Mouse (Mus musculus): Measurements from ENCODE around the gene Smim24. TPM values are rescaled to one million over a fixed set of nuclear protein-coding genes. Genes with fewer than 3 reads are reported as not detected.

The Smim24 gene
- polyA plus RNA-seq, 1 experiment from 2014 or later, result 2.7 TPM

DNA sequence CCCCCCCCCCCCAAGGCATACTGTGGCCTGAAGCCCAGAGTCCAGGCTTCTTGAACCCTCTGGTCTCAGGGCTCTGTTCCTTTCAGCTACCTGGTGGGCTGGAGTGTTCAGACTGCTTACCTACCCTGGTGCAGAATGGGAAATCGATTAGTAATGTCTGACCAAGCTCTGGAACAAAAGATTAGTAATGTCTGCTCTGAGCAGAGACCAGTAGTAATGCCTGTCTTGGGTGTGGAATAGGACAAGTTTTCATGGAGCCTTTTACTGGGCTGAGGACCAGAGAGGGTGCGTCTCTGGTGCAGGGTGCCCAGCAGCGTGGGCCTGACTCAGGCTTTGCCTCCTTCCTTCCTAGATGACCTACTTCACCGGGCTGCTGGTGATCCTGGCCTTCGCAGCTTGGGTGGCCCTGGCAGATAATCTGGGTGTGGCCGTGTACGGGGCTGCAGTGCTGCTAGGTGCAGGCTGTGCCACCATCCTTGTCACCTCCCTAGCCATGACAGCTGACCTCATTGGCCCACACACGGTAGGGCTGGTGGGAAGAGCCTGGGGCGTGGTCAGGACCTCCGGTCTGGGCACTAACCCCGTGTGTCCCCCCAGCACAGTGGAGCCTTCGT lies 30.4 kb upstream of the Smim24 start:
- H3K9me3 ChIP-seq (ENCODE audit: control insufficient read depth, low read length), result no peaks in the 10 kb centered on the region
- H3K4me1 ChIP-seq (replicated peaks; ENCODE audit: control insufficient read depth, insufficient read depth, low read length), result peaks cover 33% of the 10 kb centered on the region
- ATAC-seq (ENCODE audit: low FRiP score) (no peak), DNase-seq (ENCODE audit: low spot score) (no peak)
- no peak overlapping the region for H3K27ac ChIP-seq (ENCODE audit: low read depth, low read length)
- H3K9ac ChIP-seq (ENCODE audit: low read depth, low read length), result no peak overlapping the region
- WGBS, result 79% methylated on average over 12 of the region's 12 CpGs
- 0 out of 2 replicates have a peak overlapping the region, but pooled peaks have one; percentile 5 for H3K4me2 ChIP-seq (replicated peaks; ENCODE audit: low read depth, low read length)
- peaks cover 19% of the 10 kb centered on the region for H3K27me3 ChIP-seq (ENCODE audit: control insufficient read depth, insufficient read depth, low read length)
- H3K36me3 ChIP-seq (ENCODE audit: control insufficient read depth, insufficient read depth, low read length), result 0 out of 2 replicates have a peak, but pooled peaks cover 2% of the 10 kb centered on the region
- H3K4me3 ChIP-seq (ENCODE audit: low read depth, low read length), result no peak overlapping the region

DNA sequence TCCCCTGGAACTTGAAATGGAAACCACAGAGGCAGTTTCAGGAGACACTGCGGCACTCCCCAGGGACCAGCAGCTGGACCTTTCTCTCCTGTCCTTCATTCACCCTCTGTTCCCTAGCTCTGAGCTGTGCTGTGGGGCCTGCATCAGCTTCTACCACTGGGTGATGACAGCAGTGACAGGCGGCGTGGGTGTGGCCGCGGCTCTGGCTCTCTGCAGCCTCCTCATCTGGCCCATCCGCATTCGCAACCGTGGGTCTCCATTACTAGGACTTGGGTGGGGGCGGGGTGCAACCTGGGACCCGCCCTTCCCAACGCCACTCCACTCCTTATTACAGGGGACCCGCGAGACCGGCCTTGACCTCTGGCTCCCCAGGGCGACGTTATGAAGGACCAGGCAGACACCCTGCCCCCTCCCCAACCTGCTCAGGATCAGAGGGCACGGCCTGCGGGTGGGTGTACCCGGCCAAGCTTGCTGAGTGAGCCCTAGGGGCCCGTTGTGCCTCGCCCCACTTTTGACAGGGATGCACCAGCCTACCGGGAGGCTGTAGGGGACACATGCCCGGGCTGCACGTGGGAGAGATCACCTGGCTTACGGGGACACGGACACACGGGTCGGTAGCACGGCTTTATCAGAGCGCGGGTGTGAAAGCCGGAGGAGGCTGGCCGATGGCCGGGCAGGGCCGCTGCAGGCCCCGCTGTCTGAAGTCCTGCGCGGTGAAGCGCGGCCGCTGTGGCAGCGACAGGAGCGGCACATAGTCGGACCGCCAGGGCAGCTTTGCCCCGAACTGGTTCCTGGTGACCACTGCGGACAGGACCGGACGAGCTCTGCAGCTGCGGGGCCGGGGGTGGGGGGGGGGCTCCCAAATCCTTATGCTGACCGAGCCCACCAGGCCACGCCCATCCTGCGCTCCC lies 29.2 kb upstream of the Smim24 start:
- Histone ChIP-seq H3K36me3 (ENCODE audit: control insufficient read depth, insufficient read depth, low read length) (peaks cover 13% of the 10 kb centered on the region), H3K9me3 (ENCODE audit: control insufficient read depth, low read length) (no peaks in the 10 kb centered on the region), H3K27me3 (ENCODE audit: control insufficient read depth, insufficient read depth, low read length) (peaks cover 19% of the 10 kb centered on the region), H3K27ac (ENCODE audit: low read depth, low read length) (no peak overlapping the region), H3K4me3 (ENCODE audit: low read depth, low read length) (peak overlapping the region; percentile 30), H3K9ac (ENCODE audit: low read depth, low read length) (peak overlapping the region; percentile 44), H3K4me2 (replicated peaks; ENCODE audit: low read depth, low read length) (peak overlapping the region; percentile 45), H3K4me1 (replicated peaks; ENCODE audit: control insufficient read depth, insufficient read depth, low read length) (peaks cover 28% of the 10 kb centered on the region)
- WGBS, result 9% methylated on average over 47 of the region's 54 CpGs
- no peak for ATAC-seq (ENCODE audit: low FRiP score)
- DNase-seq (ENCODE audit: low spot score), result peak; percentile 38

DNA sequence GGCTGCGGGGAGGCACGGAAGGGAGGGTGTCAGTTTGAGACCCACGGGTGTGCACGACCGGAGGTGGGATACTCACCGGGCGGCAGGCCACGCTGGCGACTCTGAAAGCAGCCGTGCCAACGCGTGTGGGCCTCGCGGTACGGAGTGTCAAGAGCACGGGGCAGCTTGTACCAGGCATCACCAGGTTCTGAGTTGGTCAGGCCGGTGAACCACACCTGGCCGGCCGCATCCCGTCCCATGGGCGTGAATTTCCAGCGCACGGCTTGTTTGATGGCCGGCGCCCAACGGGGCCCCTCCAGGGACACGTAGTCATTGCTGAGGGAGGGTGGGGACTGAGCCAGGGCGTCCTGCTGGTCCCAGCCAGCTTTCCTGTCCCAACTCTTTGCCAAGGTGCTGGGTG lies 28.2 kb upstream of the Smim24 start:
- DNase-seq (ENCODE audit: low spot score), result peak; percentile 41
- Histone ChIP-seq H3K9ac (ENCODE audit: low read depth, low read length) (peak overlapping the region; percentile 44), H3K36me3 (ENCODE audit: control insufficient read depth, insufficient read depth, low read length) (peaks cover 19% of the 10 kb centered on the region), H3K9me3 (ENCODE audit: control insufficient read depth, low read length) (no peaks in the 10 kb centered on the region), H3K4me1 (replicated peaks; ENCODE audit: control insufficient read depth, insufficient read depth, low read length) (peaks cover 28% of the 10 kb centered on the region), H3K27ac (ENCODE audit: low read depth, low read length) (no peak overlapping the region), H3K27me3 (ENCODE audit: control insufficient read depth, insufficient read depth, low read length) (peaks cover 19% of the 10 kb centered on the region), H3K4me2 (replicated peaks; ENCODE audit: low read depth, low read length) (peak overlapping the region; percentile 45), H3K4me3 (ENCODE audit: low read depth, low read length) (no peak overlapping the region)
- ATAC-seq (ENCODE audit: low FRiP score), result no peak
- 10% methylated on average over 28 of the region's 28 CpGs for WGBS

DNA sequence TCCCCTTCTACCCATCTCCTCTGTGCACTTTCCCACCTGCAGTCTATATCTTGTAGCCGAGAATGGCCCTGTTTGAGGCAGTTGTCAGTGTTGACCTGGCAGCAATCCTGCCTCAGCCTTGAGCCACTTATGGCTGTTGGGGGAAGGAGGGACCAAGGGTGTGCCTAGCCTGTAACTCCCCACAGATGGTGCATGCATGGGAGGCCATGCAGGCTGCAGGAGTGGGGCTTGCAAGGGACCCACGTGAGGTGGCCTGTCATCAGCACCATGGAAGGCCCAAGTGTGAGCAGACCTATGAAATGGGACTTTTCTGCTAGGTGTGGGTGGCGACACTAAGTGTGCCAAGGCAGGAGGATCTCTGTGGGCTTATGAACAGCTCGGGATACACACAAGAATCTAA lies 27.8 kb upstream of the Smim24 start:
- peaks cover 28% of the 10 kb centered on the region for H3K4me1 ChIP-seq (replicated peaks; ENCODE audit: control insufficient read depth, insufficient read depth, low read length)
- 0 out of 2 replicates have a peak overlapping the region, but pooled peaks have one; percentile 3 for H3K4me2 ChIP-seq (replicated peaks; ENCODE audit: low read depth, low read length)
- H3K27me3 ChIP-seq (ENCODE audit: control insufficient read depth, insufficient read depth, low read length), result peaks cover 19% of the 10 kb centered on the region
- H3K9ac ChIP-seq (ENCODE audit: low read depth, low read length), result no peak overlapping the region
- H3K27ac ChIP-seq (ENCODE audit: low read depth, low read length), result no peak overlapping the region
- no peaks in the 10 kb centered on the region for H3K9me3 ChIP-seq (ENCODE audit: control insufficient read depth, low read length)
- H3K4me3 ChIP-seq (ENCODE audit: low read depth, low read length), result no peak overlapping the region
- DNase-seq (ENCODE audit: low spot score) (no peak), ATAC-seq (ENCODE audit: low FRiP score) (peak; percentile 18)
- peaks cover 22% of the 10 kb centered on the region for H3K36me3 ChIP-seq (ENCODE audit: control insufficient read depth, insufficient read depth, low read length)
- WGBS, result 36% methylated on average over 4 of the region's 4 CpGs

DNA sequence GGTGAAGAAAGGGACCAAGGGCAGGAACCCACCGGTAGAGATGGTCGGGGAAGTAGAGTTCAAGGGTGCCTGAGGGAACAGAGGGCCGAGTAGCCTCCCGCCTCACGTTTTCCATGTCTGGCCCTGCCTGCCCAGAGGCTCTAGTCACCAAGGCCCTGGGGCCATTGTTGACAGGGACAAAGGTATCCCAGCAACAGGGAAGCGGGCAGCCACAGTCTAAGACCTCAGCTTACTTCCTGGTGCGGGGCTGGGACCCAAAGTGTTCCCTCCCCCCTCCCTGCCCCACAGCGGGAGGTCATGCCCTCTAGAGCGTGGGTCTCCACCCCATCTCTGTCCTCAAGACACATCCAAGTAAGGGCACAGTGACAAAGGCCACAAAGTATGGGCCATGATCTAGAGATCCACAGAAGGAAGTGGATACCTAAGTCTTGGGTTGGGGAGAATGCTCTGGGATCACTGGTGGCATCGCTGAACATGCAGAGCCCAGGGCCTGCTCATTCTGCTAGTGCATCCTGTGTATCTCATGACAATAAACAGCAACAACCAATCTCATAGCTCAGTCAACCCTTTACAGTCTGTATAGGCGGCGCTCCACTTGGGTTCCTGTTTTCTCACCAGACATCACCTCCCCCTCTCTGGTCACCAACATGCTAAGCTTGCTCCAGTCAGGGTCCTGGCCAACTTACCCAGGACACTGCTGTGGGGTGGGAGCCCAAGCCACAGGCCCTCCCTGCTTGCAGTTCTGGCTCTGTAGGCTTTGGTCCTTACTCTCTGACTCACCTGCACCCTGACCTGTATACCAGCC lies 27.0 kb upstream of the Smim24 start, which contains the start of gene 4930404N11Rik:
Gene 4930404N11Rik, minus strand, starts transcription at position 145 of the 805 bp plus-strand sequence.
- Histone ChIP-seq H3K36me3 (ENCODE audit: control insufficient read depth, insufficient read depth, low read length) (peaks cover 28% of the 10 kb centered on the region), H3K9ac (ENCODE audit: low read depth, low read length) (peak within 1 kb of the TSS; percentile 44; the same call in 1 of the 2 replicates), H3K4me3 (ENCODE audit: low read depth, low read length) (no peak within 1 kb of the TSS), H3K4me2 (replicated peaks; ENCODE audit: low read depth, low read length) (peak within 1 kb of the TSS; percentile 45), H3K27ac (ENCODE audit: low read depth, low read length) (0 out of 2 replicates have a peak within 1 kb of the TSS, but pooled peaks have one; percentile 7), H3K9me3 (ENCODE audit: control insufficient read depth, low read length) (no peaks in the 10 kb centered on the region), H3K27me3 (ENCODE audit: control insufficient read depth, insufficient read depth, low read length) (peaks cover 19% of the 10 kb centered on the region), H3K4me1 (replicated peaks; ENCODE audit: control insufficient read depth, insufficient read depth, low read length) (peaks cover 26% of the 10 kb centered on the region)
- peak; percentile 70 for DNase-seq (ENCODE audit: low spot score)
- 28% methylated on average over 12 of the region's 12 CpGs for WGBS
- ATAC-seq (ENCODE audit: low FRiP score), result peak; percentile 58

DNA sequence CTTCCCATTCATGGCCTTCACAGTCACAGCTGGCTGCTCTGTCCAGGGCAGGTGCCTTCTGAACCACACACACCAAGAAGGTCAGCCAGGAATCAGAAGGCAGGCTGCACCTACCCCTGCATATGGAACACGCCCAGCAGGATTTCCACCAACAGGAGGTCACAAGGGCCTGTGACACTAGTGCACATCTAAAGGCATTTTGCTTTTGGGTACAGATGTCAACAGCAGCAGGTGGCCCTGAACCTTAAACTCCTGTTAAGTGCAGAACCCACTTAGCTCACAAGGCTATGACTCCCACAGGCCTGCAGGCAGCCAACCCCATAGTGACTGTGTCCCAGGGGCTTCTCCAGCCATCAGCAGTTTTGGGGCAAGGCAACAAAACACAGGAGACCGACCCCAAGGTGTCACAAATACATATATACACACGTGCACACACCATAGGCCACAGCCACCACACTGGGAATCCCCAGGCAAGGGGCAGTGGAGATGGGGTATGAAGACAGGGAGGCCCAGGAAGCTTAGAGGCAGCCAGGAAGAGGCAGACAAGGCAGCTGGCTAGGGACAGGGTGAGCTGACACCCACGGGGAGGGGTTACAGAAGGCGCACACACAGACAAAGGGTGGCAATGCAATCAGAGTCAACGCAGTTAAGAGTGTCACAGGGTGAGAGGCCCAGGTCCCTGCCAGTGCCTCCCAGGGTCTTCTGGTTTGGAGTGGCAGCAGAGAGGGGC lies 26.2 kb upstream of the Smim24 start:
- Histone ChIP-seq H3K4me3 (ENCODE audit: low read depth, low read length) (no peak overlapping the region), H3K9me3 (ENCODE audit: control insufficient read depth, low read length) (no peaks in the 10 kb centered on the region), H3K9ac (ENCODE audit: low read depth, low read length) (no peak overlapping the region), H3K4me1 (replicated peaks; ENCODE audit: control insufficient read depth, insufficient read depth, low read length) (peaks cover 25% of the 10 kb centered on the region), H3K27me3 (ENCODE audit: control insufficient read depth, insufficient read depth, low read length) (peaks cover 19% of the 10 kb centered on the region), H3K27ac (ENCODE audit: low read depth, low read length) (0 out of 2 replicates have a peak overlapping the region, but pooled peaks have one; percentile 7), H3K4me2 (replicated peaks; ENCODE audit: low read depth, low read length) (no peak overlapping the region), H3K36me3 (ENCODE audit: control insufficient read depth, insufficient read depth, low read length) (peaks cover 31% of the 10 kb centered on the region)
- WGBS, result 85% methylated on average over 6 of the region's 6 CpGs
- ATAC-seq (ENCODE audit: low FRiP score) (no peak), DNase-seq (ENCODE audit: low spot score) (no peak)

DNA sequence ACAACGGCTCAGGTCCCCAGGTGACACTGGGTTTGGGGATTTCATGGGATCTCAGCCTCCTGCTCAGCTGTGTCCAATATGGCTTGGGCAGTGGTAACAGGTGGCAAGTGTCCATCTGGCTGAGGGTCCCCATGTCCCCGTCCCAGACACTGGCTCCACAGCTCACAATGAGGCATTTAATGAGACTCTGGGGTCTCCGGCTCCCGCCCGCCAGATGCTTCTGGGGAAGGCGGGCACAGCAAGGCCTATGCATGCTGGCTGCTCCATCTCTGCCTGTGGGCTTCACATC lies 25.7 kb upstream of the Smim24 start:
- peak; percentile 29 for DNase-seq (ENCODE audit: low spot score)
- Histone ChIP-seq H3K4me2 (replicated peaks; ENCODE audit: low read depth, low read length) (no peak overlapping the region), H3K9ac (ENCODE audit: low read depth, low read length) (no peak overlapping the region), H3K27me3 (ENCODE audit: control insufficient read depth, insufficient read depth, low read length) (peaks cover 19% of the 10 kb centered on the region), H3K36me3 (ENCODE audit: control insufficient read depth, insufficient read depth, low read length) (peaks cover 31% of the 10 kb centered on the region), H3K4me1 (replicated peaks; ENCODE audit: control insufficient read depth, insufficient read depth, low read length) (peaks cover 25% of the 10 kb centered on the region), H3K9me3 (ENCODE audit: control insufficient read depth, low read length) (no peaks in the 10 kb centered on the region), H3K27ac (ENCODE audit: low read depth, low read length) (no peak overlapping the region), H3K4me3 (ENCODE audit: low read depth, low read length) (no peak overlapping the region)
- no peak for ATAC-seq (ENCODE audit: low FRiP score)
- WGBS, result 74% methylated on average over 6 of the region's 6 CpGs

DNA sequence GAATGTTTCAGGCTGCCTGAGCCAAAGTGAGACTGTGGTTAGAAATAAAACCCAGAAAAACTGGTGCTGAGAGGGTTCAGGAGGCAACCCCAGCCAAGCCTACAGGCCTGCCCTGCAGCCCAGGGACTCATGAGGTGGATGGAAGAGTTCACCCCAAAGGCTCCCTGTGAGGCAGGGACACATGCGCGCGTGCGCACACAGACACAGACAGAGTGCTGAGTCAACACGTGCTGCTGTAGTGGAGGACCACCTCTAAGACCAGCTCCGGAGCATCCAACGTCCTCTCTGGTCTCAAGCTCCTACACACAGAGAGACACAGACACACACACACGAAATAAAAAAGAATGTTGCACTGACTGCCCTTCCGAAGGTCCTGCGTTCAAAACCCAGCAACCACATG lies 17.5 kb upstream of the Smim24 start:
- WGBS, result 94% methylated on average over 10 of the region's 10 CpGs
- Histone ChIP-seq H3K36me3 (ENCODE audit: control insufficient read depth, insufficient read depth, low read length) (peaks cover 16% of the 10 kb centered on the region), H3K27ac (ENCODE audit: low read depth, low read length) (no peak overlapping the region), H3K27me3 (ENCODE audit: control insufficient read depth, insufficient read depth, low read length) (no peaks in the 10 kb centered on the region), H3K4me2 (replicated peaks; ENCODE audit: low read depth, low read length) (no peak overlapping the region), H3K9ac (ENCODE audit: low read depth, low read length) (no peak overlapping the region), H3K9me3 (ENCODE audit: control insufficient read depth, low read length) (no peaks in the 10 kb centered on the region), H3K4me1 (replicated peaks; ENCODE audit: control insufficient read depth, insufficient read depth, low read length) (peaks cover 13% of the 10 kb centered on the region), H3K4me3 (ENCODE audit: low read depth, low read length) (no peak overlapping the region)
- ATAC-seq (ENCODE audit: low FRiP score), result no peak
- DNase-seq (ENCODE audit: low spot score), result no peak

All from hindbrain, embryonic 11.5 days (tissue).